Mouse (Mus musculus) stomach, postnatal 0 days (tissue): ENCODE measurements around the gene Col26a1.

Experiments
- CTCF ChIP-seq: IDR thresholded peaks from 2 replicates; pipeline ENCODE4 v1.5.1; 2016; ENCODE audit warnings: antibody characterized with exemption, low read depth, mild to moderate bottlenecking, moderate library complexity
- EP300 ChIP-seq: optimal IDR thresholded peaks from 2 replicates; pipeline ENCODE3; 2016; ENCODE audit warnings: antibody characterized with exemption

DNA sequence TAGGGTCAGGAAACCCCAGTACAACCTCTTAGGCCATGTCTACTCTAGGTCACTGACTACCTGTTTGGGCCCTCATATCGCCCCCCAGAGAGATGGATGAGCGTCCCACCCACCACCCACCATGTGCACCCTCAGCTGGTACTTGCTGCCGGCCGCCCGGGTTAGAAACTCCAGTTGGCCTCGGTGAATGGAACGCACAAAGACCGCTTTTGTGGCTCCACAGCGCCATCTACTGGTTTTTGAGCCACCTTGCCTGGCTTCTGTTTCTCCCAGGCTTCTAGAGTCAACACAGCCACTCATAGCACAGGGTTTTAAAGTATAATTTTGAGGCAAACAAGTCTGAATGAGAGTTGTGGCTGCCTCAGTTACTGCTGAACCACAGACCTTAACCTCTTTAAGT is 176.2 kb downstream of the Col26a1 start:
- TF ChIP-seq CTCF, result peak; percentile 92
- no peak for TF ChIP-seq EP300
